In the genomic region with DNA sequence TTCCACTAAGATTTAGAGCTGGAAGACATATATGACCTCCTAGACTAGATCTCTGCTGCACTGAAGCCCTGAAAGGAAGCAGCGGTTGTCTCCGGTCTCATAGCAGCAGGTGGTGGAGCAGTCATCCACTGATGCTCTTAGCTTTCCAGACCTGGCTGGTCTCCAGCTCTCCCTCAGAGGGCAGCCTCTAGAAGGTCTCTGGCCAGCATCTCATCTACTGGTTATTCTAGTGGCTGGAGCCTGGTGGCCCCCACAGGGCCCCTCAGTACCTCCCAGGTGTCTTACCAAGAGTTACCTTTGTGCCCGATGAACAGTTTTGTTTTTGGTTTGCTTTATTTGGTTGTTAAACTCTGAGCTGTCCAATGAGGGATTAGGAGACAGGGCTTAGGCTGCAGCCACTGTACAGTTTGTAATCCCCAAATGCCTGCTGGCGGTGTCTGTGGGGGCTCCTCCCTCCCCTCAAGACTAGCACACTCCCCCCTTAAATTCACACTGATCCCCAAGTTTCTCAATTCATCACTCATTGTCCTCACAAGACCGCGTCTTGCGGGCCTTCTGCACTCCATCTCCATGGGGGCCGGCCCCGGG, we compare ENCODE assay signal across 13 mouse cellular contexts. TPM values are rescaled to one million over a fixed set of nuclear protein-coding genes. Genes with fewer than 3 reads are reported as not detected.
DNase-seq lines count a peak whose midpoint lies in the region; ATAC-seq and TF ChIP-seq lines count a peak whose summit lies in the region.
"Had no signal": no experiment of that assay in that cellular context is flagged by ENCODE, and none has a peak within 500 bp of the region (broad histone marks: within the 10 kb centered on the region; RNA-seq: fewer than 3 reads in every experiment).

No protein-coding gene starts in this region.

- no peak for TF ChIP-seq POLR2A in brain, embryonic 14.5 days (IDR thresholded peaks at IDR 0.05; ENCODE audit: borderline replicate concordance, extremely low read depth, insufficient read depth, insufficient read length, poor library complexity, severe bottlenecking)

- ATAC-seq in embryonic facial prominence, embryonic 12.5 days (ENCODE audit: insufficient number of reproducible peaks, insufficient read depth, low FRiP score, low TSS enrichment): no peak
- no peak for ATAC-seq in forebrain, embryonic 11.5 days (replicated peaks; ENCODE audit: low FRiP score)
- ATAC-seq in midbrain, embryonic 13.5 days: 0 out of 2 replicates have a peak, but pooled peaks have one; percentile 10

- no peak overlapping the region for H3K4me3 ChIP-seq in embryonic facial prominence, embryonic 12.5 days
- H3K4me3 ChIP-seq in embryonic facial prominence, embryonic 10.5 days: no peak overlapping the region
- no peak overlapping the region for H3K4me3 ChIP-seq in forebrain, embryonic 11.5 days (ENCODE audit: low read depth, low read length)
- no peak overlapping the region for H3K4me3 ChIP-seq in midbrain, embryonic 13.5 days (replicated peaks)

- H3K4me2 ChIP-seq in embryonic facial prominence, embryonic 12.5 days (replicated peaks): no peak overlapping the region
- H3K4me2 ChIP-seq in forebrain, embryonic 11.5 days (ENCODE audit: low read depth, low read length, severe bottlenecking): no peak overlapping the region
- no peak overlapping the region for H3K4me2 ChIP-seq in midbrain, embryonic 13.5 days (replicated peaks)
- H3K4me2 ChIP-seq: lung, embryonic 14.5 days had no signal

- DNase-seq in embryonic facial prominence, embryonic 10.5 days (ENCODE audit: low spot score): no peak
- peak; percentile 55 for DNase-seq in brain, embryonic 14.5 days (ENCODE audit: low read depth)
- DNase-seq in forebrain, embryonic 11.5 days (ENCODE audit: low spot score): peak; percentile 46
- DNase-seq in B cell, adult 2 months: no peak
- no peak for DNase-seq in spleen, postnatal 4 days (ENCODE audit: low spot score in 2 of 2)
- no peak for DNase-seq in T-cell, adult 2 months (ENCODE audit: low spot score)
- DNase-seq: heart, adult 18-20 months; heart, postnatal 36 days; lung, embryonic 14.5 days; spleen, adult 18-20 months; thymus, adult 18-20 months had no signal

- peaks cover 30% of the 10 kb centered on the region for H3K4me1 ChIP-seq in embryonic facial prominence, embryonic 12.5 days
- H3K4me1 ChIP-seq in embryonic facial prominence, embryonic 10.5 days: peaks cover 74% of the 10 kb centered on the region
- H3K4me1 ChIP-seq in forebrain, embryonic 11.5 days (replicated peaks; ENCODE audit: control insufficient read depth, insufficient read depth, low read length): peaks cover 41% of the 10 kb centered on the region
- H3K4me1 ChIP-seq in midbrain, embryonic 13.5 days (replicated peaks): peaks cover 88% of the 10 kb centered on the region

- 64% methylated on average over 9 of the region's 9 CpGs for whole genome bisulfite sequencing in embryonic facial prominence, embryonic 12.5 days
- 67% methylated on average over 9 of the region's 9 CpGs for WGBS in embryonic facial prominence, embryonic 10.5 days
- WGBS in forebrain, embryonic 11.5 days: 63% methylated on average over 9 of the region's 9 CpGs
- 47% methylated on average over 9 of the region's 9 CpGs for WGBS in midbrain, embryonic 13.5 days

- no peak overlapping the region for H3K9ac ChIP-seq in embryonic facial prominence, embryonic 12.5 days
- H3K9ac ChIP-seq in forebrain, embryonic 11.5 days (ENCODE audit: low read length): no peak overlapping the region
- H3K9ac ChIP-seq in midbrain, embryonic 13.5 days (replicated peaks): no peak overlapping the region
- H3K9ac ChIP-seq: lung, embryonic 14.5 days had no signal

- no peak for TF ChIP-seq CTCF in brain, embryonic 14.5 days (IDR thresholded peaks at IDR 0.05; ENCODE audit: borderline replicate concordance, extremely low read depth, insufficient read depth, insufficient read length)

- no peaks in the 10 kb centered on the region for H3K27me3 ChIP-seq in embryonic facial prominence, embryonic 12.5 days
- H3K27me3 ChIP-seq in embryonic facial prominence, embryonic 10.5 days (replicated peaks; ENCODE audit: low read depth, poor library complexity, severe bottlenecking): peaks cover 15% of the 10 kb centered on the region
- no peaks in the 10 kb centered on the region for H3K27me3 ChIP-seq in forebrain, embryonic 11.5 days (ENCODE audit: control insufficient read depth, insufficient read depth, low read length)
- no peaks in the 10 kb centered on the region for H3K27me3 ChIP-seq in midbrain, embryonic 13.5 days

- H3K36me3 ChIP-seq in embryonic facial prominence, embryonic 12.5 days: 0 out of 2 replicates have a peak, but pooled peaks cover 4% of the 10 kb centered on the region
- H3K36me3 ChIP-seq in embryonic facial prominence, embryonic 10.5 days (replicated peaks): no peaks in the 10 kb centered on the region
- no peaks in the 10 kb centered on the region for H3K36me3 ChIP-seq in forebrain, embryonic 11.5 days (ENCODE audit: control insufficient read depth, insufficient read depth, low read length)
- H3K36me3 ChIP-seq in midbrain, embryonic 13.5 days: no peaks in the 10 kb centered on the region

- no peaks in the 10 kb centered on the region for H3K9me3 ChIP-seq in embryonic facial prominence, embryonic 12.5 days
- H3K9me3 ChIP-seq in embryonic facial prominence, embryonic 10.5 days: no peaks in the 10 kb centered on the region
- H3K9me3 ChIP-seq in forebrain, embryonic 11.5 days (ENCODE audit: control insufficient read depth, low read length): no peaks in the 10 kb centered on the region
- H3K9me3 ChIP-seq in midbrain, embryonic 13.5 days: no peaks in the 10 kb centered on the region

- 0 out of 2 replicates have a peak overlapping the region, but pooled peaks have one; percentile 8 for H3K27ac ChIP-seq in embryonic facial prominence, embryonic 12.5 days
- no peak overlapping the region; the same call in 1 of the 2 replicates for H3K27ac ChIP-seq in embryonic facial prominence, embryonic 10.5 days (replicated peaks)
- no peak overlapping the region for H3K27ac ChIP-seq in forebrain, embryonic 11.5 days (ENCODE audit: low read depth, low read length)
- peak overlapping the region; percentile 25; the same call in 1 of the 2 replicates for H3K27ac ChIP-seq in midbrain, embryonic 13.5 days

RNA-seq across cellular contexts. Expression of a gene that starts 34.0 kb away (rescaled TPM):
- polyA plus RNA-seq in embryonic facial prominence, embryonic 12.5 days (2016; fragmentation: Nextera tagmentation; extraction: Ambion mirVana): 0.18 and 0.19 TPM in 2 replicates
- polyA plus RNA-seq in embryonic facial prominence, embryonic 10.5 days (2016; fragmentation: Nextera tagmentation; extraction: Ambion mirVana): 0.09 and 0.12 TPM in 2 replicates
- 4.6 and 5.0 TPM in 2 replicates for polyA plus RNA-seq in brain, embryonic 14.5 days (2012; rRNA removed)
- polyA plus RNA-seq in forebrain, embryonic 11.5 days (2014; fragmentation: Nextera tagmentation; extraction: Ambion mirVana): 0.56 TPM in 2 replicates
- 0.23 and 0.58 TPM in 2 replicates for polyA plus RNA-seq in midbrain, embryonic 13.5 days (2015; fragmentation: Nextera tagmentation; extraction: Ambion mirVana)

Comparison
In these comparisons a context has a peak if more than half of its experiments do, and no peak if none do; other contexts are left out.
1. H3K27ac ChIP-seq: peak in embryonic facial prominence, embryonic 12.5 days (single experiment) and midbrain, embryonic 13.5 days (single experiment); none in embryonic facial prominence, embryonic 10.5 days (single experiment) and forebrain, embryonic 11.5 days (single experiment).
2. DNase-seq: peak in brain, embryonic 14.5 days (single experiment) and forebrain, embryonic 11.5 days (single experiment); none in embryonic facial prominence, embryonic 10.5 days (single experiment), B cell, adult 2 months (0 of 2), spleen, postnatal 4 days (0 of 2) and T-cell, adult 2 months (single experiment).